Mouse (Mus musculus) left cerebral cortex, adult 11 months (tissue): ENCODE results near the gene Slc16a13.

ENCODE experiments used
- DNase-seq: peaks from one replicate; pipeline ENCODE4 v3.0.0; 2022; ENCODE audit warnings: low spot score

Gene Slc16a13

GRCm38 (mm10) chr11:70210681-70211080 is 10.2 kb downstream of the Slc16a13 start:
- no peak for DNase-seq

GRCm38 (mm10) chr11:70208778-70209388 is 12.0 kb downstream of the Slc16a13 start:
- DNase-seq = no peak

GRCm38 (mm10) chr11:70207283-70207682 is 13.6 kb downstream of the Slc16a13 start:
- no peak for DNase-seq

- no peak for DNase-seq
Measured at GRCm38 (mm10) chr11:70206801-70207200, 14.1 kb downstream of the Slc16a13 start.

- no peak for DNase-seq
Measured at GRCm38 (mm10) chr11:70201691-70202090, 19.2 kb downstream of the Slc16a13 start.

- DNase-seq = no peak
Measured at GRCm38 (mm10) chr11:70200036-70200608, 20.7 kb downstream of the Slc16a13 start.

GRCm38 (mm10) chr11:70199107-70199506 is 21.8 kb downstream of the Slc16a13 start:
- no peak for DNase-seq

GRCm38 (mm10) chr11:70198332-70198731 is 22.5 kb downstream of the Slc16a13 start:
- DNase-seq = no peak

GRCm38 (mm10) chr11:70193354-70194285 is 27.2 kb downstream of the Slc16a13 start:
- no peak for DNase-seq

- no peak for DNase-seq
Measured at GRCm38 (mm10) chr11:70192157-70192556, 28.7 kb downstream of the Slc16a13 start.

GRCm38 (mm10) chr11:70191188-70191587 is 29.7 kb downstream of the Slc16a13 start:
- DNase-seq = no peak

- no peak for DNase-seq
Measured at GRCm38 (mm10) chr11:70189319-70190134, 31.3 kb downstream of the Slc16a13 start.

- DNase-seq = no peak
Measured at GRCm38 (mm10) chr11:70185120-70185519, 35.7 kb downstream of the Slc16a13 start.

GRCm38 (mm10) chr11:70180496-70180895 is 40.4 kb downstream of the Slc16a13 start:
- no peak for DNase-seq

- DNase-seq = no peak
Measured at GRCm38 (mm10) chr11:70179401-70179800, 41.5 kb downstream of the Slc16a13 start.

GRCm38 (mm10) chr11:70178756-70179155 is 42.1 kb downstream of the Slc16a13 start:
- DNase-seq = no peak

- no peak for DNase-seq
Measured at GRCm38 (mm10) chr11:70178311-70178710, 42.6 kb downstream of the Slc16a13 start.

- no peak for DNase-seq
Measured at GRCm38 (mm10) chr11:70177647-70178046, 43.2 kb downstream of the Slc16a13 start.

GRCm38 (mm10) chr11:70174491-70174890 is 46.4 kb downstream of the Slc16a13 start:
- DNase-seq = no peak

- no peak for DNase-seq
Measured at GRCm38 (mm10) chr11:70172298-70172697, 48.6 kb downstream of the Slc16a13 start.

GRCm38 (mm10) chr11:70171847-70172246 is 49.0 kb downstream of the Slc16a13 start:
- no peak for DNase-seq

GRCm38 (mm10) chr11:70171181-70171580 is 49.7 kb downstream of the Slc16a13 start:
- DNase-seq = no peak
